Mouse (Mus musculus): ENCODE results near the gene Ckb.

DNA sequence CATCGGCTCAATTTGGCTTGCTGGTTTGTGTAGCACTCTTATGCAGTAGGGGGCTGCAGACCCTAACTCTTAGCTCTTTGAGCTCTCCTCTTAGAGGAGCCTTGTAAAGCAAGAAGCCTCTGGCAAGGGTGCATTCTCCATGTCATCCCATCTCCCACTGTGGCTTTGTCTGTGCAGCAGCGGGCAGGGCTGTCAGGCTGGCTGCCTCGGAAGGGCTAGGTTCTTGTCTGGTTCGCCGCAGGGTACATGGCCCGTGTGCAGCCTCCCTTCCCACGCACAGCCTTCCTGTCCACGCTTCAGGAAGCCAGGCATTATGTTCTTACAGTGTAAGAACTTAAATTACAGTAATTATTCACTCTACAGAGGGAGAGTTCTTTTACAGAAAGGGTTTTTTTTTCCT is 46.5 kb upstream of the Ckb start:
- TF ChIP-seq ZMIZ1 (IDR thresholded peaks at IDR 0.05; ENCODE audit: low read depth, low read length) (no peak), ZC3H11A (IDR thresholded peaks at IDR 0.05; ENCODE audit: low read depth, low read length) (no peak), CTCF (IDR thresholded peaks at IDR 0.05 in 2 of 3, conservative IDR thresholded peaks at IDR 0.05 in 1 of 3; ENCODE audit: control insufficient read depth in 1 of 3, insufficient read depth in 1 of 3, low read depth in 2 of 3, low read length in 3 of 3, poor library complexity in 1 of 3, severe bottlenecking in 1 of 3) (no peak), E2F4 (IDR thresholded peaks at IDR 0.05; ENCODE audit: borderline replicate concordance, low read depth, low read length) (no peak), SIN3A (IDR thresholded peaks at IDR 0.05; ENCODE audit: low read length) (no peak), USF1 (IDR thresholded peaks at IDR 0.05; ENCODE audit: low read depth, low read length) (no peak)
